Mouse (Mus musculus) bone marrow macrophage, adult 2 months (primary cell): Measurements from ENCODE around the gene Acin1.

Experiments
- CTCF ChIP-seq: IDR thresholded peaks from 2 replicates; pipeline ENCODE4 v1.5.1; 2012; ENCODE audit warnings: low read depth, mild to moderate bottlenecking, low read length, moderate library complexity
- POLR2A ChIP-seq: IDR thresholded peaks from 2 replicates; pipeline ENCODE4 v1.6.1; 2012; ENCODE audit warnings: mild to moderate bottlenecking, low read depth, low read length, borderline replicate concordance

DNA sequence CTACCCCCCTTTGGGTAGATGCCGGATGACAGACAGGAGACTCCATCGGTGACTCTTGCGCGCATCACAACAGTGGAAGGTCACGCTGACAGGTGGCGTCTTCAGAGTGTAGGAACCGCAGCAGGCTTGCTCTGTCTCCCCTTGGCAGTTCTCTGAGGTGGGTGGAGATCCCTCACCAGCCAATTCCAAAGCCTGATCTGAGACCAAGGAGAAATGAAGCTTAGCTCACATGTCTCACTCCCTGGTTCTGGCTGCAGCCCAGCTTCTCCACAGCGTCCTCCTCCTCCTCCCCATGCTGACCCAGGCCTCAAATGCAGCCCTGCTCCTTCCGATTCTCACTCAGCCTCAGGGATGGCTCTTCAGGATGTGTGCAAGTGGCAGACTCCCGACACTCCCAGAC, 61.8 kb downstream of the Acin1 start:
- TF ChIP-seq CTCF (no peak), POLR2A (no peak)
